Mouse (Mus musculus) ES-E14 (cell line): ENCODE data around the gene Tsc22d1. TPM values are rescaled to one million over a fixed set of nuclear protein-coding genes. Genes with fewer than 3 reads are reported as not detected.

Experiments
- DNase-seq: peaks from one replicate; pipeline ENCODE4 v3.0.0-alpha.2; 2013; ENCODE audit warnings: low read depth, low spot score
- H3K27ac ChIP-seq: 2 replicates; pipeline ENCODE4 v1.5.1; 2012; ENCODE audit warnings: low read depth, mild to moderate bottlenecking, low read length, moderate library complexity, mixed read lengths; ENCODE audit not compliant: poor library complexity, insufficient read depth, severe bottlenecking
- H3K36me3 ChIP-seq: 2 replicates; pipeline ENCODE4 v1.6.1; 2012; ENCODE audit warnings: mild to moderate bottlenecking, low read length, moderate library complexity, mixed read lengths; ENCODE audit not compliant: control insufficient read depth, poor library complexity, insufficient read depth, severe bottlenecking
- H3K4me1 ChIP-seq, 2 experiments: fragments of 150-350 bp in 1 of 2; sonication (generic) in 1 of 2; 2 replicates each; pipeline ENCODE4 v1.6.1; 2012; ENCODE audit warnings: low read length in 2 of 2, mild to moderate bottlenecking in 1 of 2, mixed read lengths in 1 of 2; ENCODE audit not compliant: control insufficient read depth in 2 of 2, insufficient read depth in 2 of 2, poor library complexity in 1 of 2
- H3K4me3 ChIP-seq, 2 experiments: fragments of 150-350 bp in 1 of 2; sonication (generic) in 1 of 2; 2 replicates each; pipeline ENCODE4 v1.5.1; 2012; ENCODE audit warnings: low read length in 2 of 2, low read depth in 1 of 2, mild to moderate bottlenecking in 1 of 2, mixed read lengths in 1 of 2; ENCODE audit not compliant: insufficient read depth in 1 of 2, poor library complexity in 1 of 2, severe bottlenecking in 1 of 2
- H3K9ac ChIP-seq: 2 replicates; pipeline ENCODE4 v1.6.1; 2012; ENCODE audit warnings: low read depth, mild to moderate bottlenecking, low read length, mixed read lengths; ENCODE audit not compliant: poor library complexity, insufficient read depth, severe bottlenecking
- H3K9me3 ChIP-seq: fragments of 150-350 bp; sonication (generic); 2 replicates; pipeline ENCODE4 v1.6.1; 2012; ENCODE audit warnings: low read depth, mild to moderate bottlenecking, low read length; ENCODE audit not compliant: control insufficient read depth, insufficient read depth
- CHD2 ChIP-seq: IDR thresholded peaks from 2 replicates; pipeline ENCODE4 v1.6.1; 2014; ENCODE audit warnings: mild to moderate bottlenecking, low read depth, low read length, inconsistent platforms
- HCFC1 ChIP-seq: IDR thresholded peaks from 2 replicates; pipeline ENCODE4 v1.6.1; 2012; ENCODE audit warnings: low read length, inconsistent platforms, borderline replicate concordance; ENCODE audit not compliant: insufficient read depth
- MAFK ChIP-seq: IDR thresholded peaks from 2 replicates; pipeline ENCODE4 v1.6.1; 2014; ENCODE audit warnings: mild to moderate bottlenecking, low read depth, low read length, inconsistent platforms; ENCODE audit not compliant: insufficient read depth
- ZC3H11A ChIP-seq: IDR thresholded peaks from 2 replicates; pipeline ENCODE4 v1.6.1; 2012; ENCODE audit warnings: low read depth, mild to moderate bottlenecking, inconsistent platforms, low read length, borderline replicate concordance
- ZNF384 ChIP-seq: IDR thresholded peaks from 2 replicates; pipeline ENCODE4 v1.6.1; 2012; ENCODE audit warnings: low read depth, low read length, inconsistent platforms
- in situ Hi-C, 2 experiments: fragments of 600-800 bp; cut with MboI; formaldehyde crosslinking; loops; one replicate each; pipeline ENCODE4 v1.15.1; 2025; ENCODE audit warnings: low sequenced_read_pairs in 2 of 2, inconsistent platforms in 1 of 2; ENCODE audit not compliant: unreplicated experiment in 2 of 2
- total RNA-seq: library from RNA; depleted of rRNA; stranded (reverse); fragments of 300-350 nt; gene quantifications from 2 replicates; pipeline ENCODE4 v1.2.3, GENCODE M21; 2012

Gene Tsc22d1
- total RNA-seq, 1 experiment = 129 TPM

DNA sequence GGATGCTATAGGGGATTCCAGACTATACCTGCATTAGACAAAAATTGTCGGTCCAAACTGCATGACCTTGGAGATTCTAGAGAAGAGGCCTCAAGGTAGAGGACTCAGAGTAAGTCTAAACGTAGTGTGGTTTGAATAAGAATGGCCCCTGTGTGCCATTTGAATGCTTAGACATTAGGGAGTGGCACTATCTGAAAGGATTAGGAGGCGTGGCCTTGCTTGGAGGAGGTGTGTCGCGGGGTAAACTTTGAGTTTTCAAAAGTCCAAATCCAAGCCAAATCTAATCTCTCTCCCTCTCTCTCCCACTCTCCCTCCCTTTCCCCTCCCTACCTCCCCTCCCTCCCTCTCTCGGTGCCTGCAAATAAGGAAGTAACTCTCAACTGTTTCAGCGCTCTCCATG is 26.7 kb upstream of the Tsc22d1 start:
- H3K4me3 ChIP-seq = no peak overlapping the region; a peak in 1 of 4 replicates
- H3K9ac ChIP-seq = no peak overlapping the region
- H3K9me3 ChIP-seq = peaks cover 4% of the 10 kb centered on the region
- H3K36me3 ChIP-seq = no peaks in the 10 kb centered on the region
- peaks cover 7 to 8% of the 10 kb centered on the region in 2 experiments for H3K4me1 ChIP-seq
- in situ Hi-C loops = no loop called here
- H3K27ac ChIP-seq = peak overlapping the region; percentile 72; the same call in 1 of the 2 replicates
- peak; percentile 73 for DNase-seq
- TF ChIP-seq ZC3H11A (no peak), CHD2 (0 out of 2 replicates have a peak, but pooled peaks have one; percentile 53)

DNA sequence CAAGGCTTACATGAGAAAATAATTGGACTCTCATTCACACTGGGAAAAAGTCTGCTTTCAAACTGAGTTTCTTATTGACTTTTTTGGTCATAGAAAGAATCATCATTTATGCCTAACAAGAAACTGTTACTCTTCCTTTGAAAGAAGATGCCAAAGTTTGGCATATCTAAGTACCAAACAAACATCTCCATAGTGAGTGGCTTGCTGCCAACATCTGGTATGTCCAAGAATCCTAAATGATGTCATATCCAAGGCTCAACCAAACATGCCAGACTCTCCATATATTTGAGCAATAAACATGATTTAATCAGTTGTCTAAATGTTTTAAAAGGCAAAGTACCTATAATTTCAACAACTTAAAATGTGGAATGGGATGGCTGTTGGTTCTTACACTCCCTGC is 16.5 kb upstream of the Tsc22d1 start:
- in situ Hi-C loops = no loop called here
- Histone ChIP-seq H3K9me3 (peaks cover 9% of the 10 kb centered on the region), H3K4me1 (no peaks in the 10 kb centered on the region), H3K27ac (no peak overlapping the region), H3K4me3 (no peak overlapping the region), H3K36me3 (no peaks in the 10 kb centered on the region), H3K9ac (no peak overlapping the region)
- no peak for DNase-seq
- TF ChIP-seq CHD2 (no peak), MAFK (no peak), ZC3H11A (no peak), ZNF384 (no peak), HCFC1 (no peak)

DNA sequence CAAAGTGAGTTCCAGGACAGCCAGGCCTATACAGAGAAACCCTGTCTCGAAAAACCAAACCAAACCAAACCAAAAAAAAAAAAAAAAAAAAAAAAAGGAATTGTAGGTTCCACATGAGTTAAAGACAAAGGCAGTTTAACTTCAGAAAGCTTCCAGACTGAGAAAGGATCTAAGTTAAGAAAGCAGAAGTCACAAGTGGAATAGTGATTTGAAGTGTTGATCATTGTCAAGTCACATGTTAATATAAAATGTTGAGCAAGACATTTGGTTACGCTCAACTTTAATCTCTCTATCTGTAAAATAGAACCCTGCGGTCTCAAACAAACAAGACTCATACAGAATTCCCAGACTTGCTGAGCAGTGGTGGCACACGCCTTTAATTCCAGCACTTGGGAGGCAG is 12.2 kb upstream of the Tsc22d1 start:
- no peak overlapping the region for H3K27ac ChIP-seq
- no peaks in the 10 kb centered on the region for H3K9me3 ChIP-seq
- H3K4me1 ChIP-seq = no peaks in the 10 kb centered on the region
- in situ Hi-C loops = no loop called here
- H3K36me3 ChIP-seq = no peaks in the 10 kb centered on the region
- no peak overlapping the region for H3K4me3 ChIP-seq
- TF ChIP-seq ZNF384 (no peak), CHD2 (no peak), MAFK (no peak), ZC3H11A (no peak), HCFC1 (no peak)
- no peak overlapping the region for H3K9ac ChIP-seq
- DNase-seq = no peak

DNA sequence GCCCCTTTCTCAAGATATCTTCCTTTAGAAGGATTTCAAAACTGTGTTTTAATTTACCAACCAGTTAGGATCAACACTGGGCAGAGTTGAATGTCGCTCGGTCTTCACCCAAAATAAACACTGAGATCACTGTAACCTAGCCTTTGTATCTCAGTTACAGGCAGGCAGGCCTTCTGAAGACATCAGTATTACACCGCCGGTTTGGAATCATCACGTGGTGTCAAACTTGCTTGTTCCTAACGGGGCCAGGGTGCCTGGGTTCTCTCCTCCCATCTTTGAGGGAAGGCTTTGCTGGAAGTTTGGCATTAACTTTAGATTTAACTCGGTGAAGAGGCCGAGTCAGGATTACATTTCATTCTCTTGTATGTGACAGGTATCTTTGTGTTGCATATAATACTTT is 5.7 kb upstream of the Tsc22d1 start:
- Histone ChIP-seq H3K27ac (no peak overlapping the region), H3K9ac (no peak overlapping the region), H3K4me1 (peaks cover 0 to 4% of the 10 kb centered on the region in 2 experiments; a peak in 1 of 4 replicates), H3K4me3 (no peak overlapping the region), H3K9me3 (no peaks in the 10 kb centered on the region), H3K36me3 (no peaks in the 10 kb centered on the region)
- in situ Hi-C loops = no loop called here
- DNase-seq = no peak
- no peak for TF ChIP-seq HCFC1

DNA sequence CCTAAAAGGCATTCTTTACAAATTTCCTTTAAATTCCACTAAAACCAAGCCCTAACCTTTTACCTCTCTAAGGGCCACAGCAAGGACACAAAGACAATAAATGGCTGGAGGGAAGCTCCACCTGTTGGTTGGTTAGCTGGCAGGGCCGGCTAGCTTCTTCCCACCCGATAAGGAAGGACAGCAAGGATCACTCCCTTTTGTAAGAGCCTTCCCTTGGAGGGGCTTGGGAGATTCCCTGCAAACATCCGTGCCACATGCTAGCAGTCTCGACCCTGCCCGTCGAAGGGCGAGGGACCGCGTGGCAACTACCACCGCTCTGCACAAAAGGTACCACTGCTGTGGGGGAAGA is 1.0 kb upstream of the Tsc22d1 start:
- peak overlapping the region; percentile 75 for H3K27ac ChIP-seq
- DNase-seq = no peak
- in situ Hi-C loops = no loop called here
- H3K4me1 ChIP-seq = peaks cover 4 to 5% of the 10 kb centered on the region in 2 experiments; a peak in 2 of 4 replicates
- H3K4me3 ChIP-seq = peak overlapping the region; percentile 50 to 94
- no peak for TF ChIP-seq CHD2
- no peak; the same call in 1 of the 2 replicates for TF ChIP-seq ZC3H11A
- no peaks in the 10 kb centered on the region for H3K9me3 ChIP-seq
- H3K9ac ChIP-seq = peak overlapping the region; percentile 92
- peaks cover 26% of the 10 kb centered on the region for H3K36me3 ChIP-seq
